Mouse (Mus musculus) T-helper 2 cell (primary cell): ENCODE data around the gene Tyw1.

ENCODE experiments used
- in situ Hi-C: fragments of 300-600 bp; cut with MboI, MseI; formaldehyde crosslinking; loops from one replicate; pipeline ENCODE4 v1.15.1; 2025; ENCODE audit warnings: high pct_unique_total_duplicates

The Tyw1 gene

GRCm38 (mm10) chr5:130263454-130263853 is 8.0 kb downstream of the Tyw1 start:
- in situ Hi-C loops = loop anchor here (10.0 kb wide), 1 partner anchor 1279 kb away; no protein-coding TSS in a partner anchor

- in situ Hi-C loops = loop anchor here (10.0 kb wide), 1 partner anchor 1280 kb away; no protein-coding TSS in a partner anchor
Measured at GRCm38 (mm10) chr5:130264433-130265005, 9.1 kb downstream of the Tyw1 start.

GRCm38 (mm10) chr5:130266651-130267050 is 11.2 kb downstream of the Tyw1 start:
- in situ Hi-C loops = loop anchor here (10.0 kb wide), 1 partner anchor 1282 kb away; no protein-coding TSS in a partner anchor

- in situ Hi-C loops = loop anchor here (10.0 kb wide), 1 partner anchor 1283 kb away; no protein-coding TSS in a partner anchor
Measured at GRCm38 (mm10) chr5:130267316-130267715, 11.9 kb downstream of the Tyw1 start.

- in situ Hi-C loops = loop anchor here (10.0 kb wide), 1 partner anchor 1284 kb away; no protein-coding TSS in a partner anchor
Measured at GRCm38 (mm10) chr5:130268976-130269375, 13.6 kb downstream of the Tyw1 start.

- in situ Hi-C loops = loop anchor here (10.0 kb wide), 1 partner anchor 582 kb away; no protein-coding TSS in a partner anchor
Measured at GRCm38 (mm10) chr5:130272344-130272743, 16.9 kb downstream of the Tyw1 start.

- in situ Hi-C loops = loop anchor here (10.0 kb wide), 1 partner anchor 582 kb away; no protein-coding TSS in a partner anchor
Measured at GRCm38 (mm10) chr5:130273046-130273445, 17.6 kb downstream of the Tyw1 start.

GRCm38 (mm10) chr5:130275509-130275908 is 20.1 kb downstream of the Tyw1 start:
- in situ Hi-C loops = loop anchor here (10.0 to 25.0 kb wide), 2 partner anchors 579 to 888 kb away; no protein-coding TSS in a partner anchor

GRCm38 (mm10) chr5:130278011-130278472 is 22.6 kb downstream of the Tyw1 start:
- in situ Hi-C loops = loop anchor here (10.0 to 25.0 kb wide), 2 partner anchors 577 to 891 kb away; no protein-coding TSS in a partner anchor

- in situ Hi-C loops = loop anchor here (25.0 kb wide), 1 partner anchor 896 kb away; no protein-coding TSS in a partner anchor
Measured at GRCm38 (mm10) chr5:130283079-130283732, 27.8 kb downstream of the Tyw1 start.

- in situ Hi-C loops = loop anchor here (25.0 kb wide), 1 partner anchor 901 kb away; no protein-coding TSS in a partner anchor
Measured at GRCm38 (mm10) chr5:130288106-130288505, 32.7 kb downstream of the Tyw1 start.

- in situ Hi-C loops = loop anchor here (25.0 kb wide), 1 partner anchor 903 kb away; no protein-coding TSS in a partner anchor
Measured at GRCm38 (mm10) chr5:130290242-130290641, 34.8 kb downstream of the Tyw1 start.

- in situ Hi-C loops = loop anchor here (25.0 kb wide), 1 partner anchor 903 kb away; no protein-coding TSS in a partner anchor
Measured at GRCm38 (mm10) chr5:130290775-130291174, 35.4 kb downstream of the Tyw1 start.

GRCm38 (mm10) chr5:130292976-130293375 is 37.6 kb downstream of the Tyw1 start:
- in situ Hi-C loops = loop anchor here (25.0 kb wide), 1 partner anchor 906 kb away; no protein-coding TSS in a partner anchor

GRCm38 (mm10) chr5:130293941-130294340 is 38.5 kb downstream of the Tyw1 start:
- in situ Hi-C loops = loop anchor here (25.0 kb wide), 1 partner anchor 907 kb away; no protein-coding TSS in a partner anchor

- in situ Hi-C loops = loop anchor here (25.0 kb wide), 1 partner anchor 907 kb away; no protein-coding TSS in a partner anchor
Measured at GRCm38 (mm10) chr5:130294598-130294997, 39.2 kb downstream of the Tyw1 start.

- in situ Hi-C loops = loop anchor here (25.0 kb wide), 1 partner anchor 909 kb away; no protein-coding TSS in a partner anchor
Measured at GRCm38 (mm10) chr5:130296071-130296470, 40.7 kb downstream of the Tyw1 start.

GRCm38 (mm10) chr5:130298831-130299460 is 43.5 kb downstream of the Tyw1 start:
- in situ Hi-C loops = loop anchor here (25.0 kb wide), 1 partner anchor 912 kb away; no protein-coding TSS in a partner anchor

- in situ Hi-C loops = loop anchor here (25.0 kb wide), 1 partner anchor 912 kb away; no protein-coding TSS in a partner anchor
Measured at GRCm38 (mm10) chr5:130299526-130299925, 44.1 kb downstream of the Tyw1 start.

- in situ Hi-C loops = loop anchor here (25.0 kb wide), 1 partner anchor 1141 kb away; no protein-coding TSS in a partner anchor
Measured at GRCm38 (mm10) chr5:130303611-130304010, 48.2 kb downstream of the Tyw1 start.

- in situ Hi-C loops = loop anchor here (25.0 kb wide), 1 partner anchor 1146 kb away; no protein-coding TSS in a partner anchor
Measured at GRCm38 (mm10) chr5:130307921-130308320, 52.5 kb downstream of the Tyw1 start.
